Mouse (Mus musculus): ENCODE data around the gene Ccdc70. TPM values are rescaled to one million over a fixed set of nuclear protein-coding genes. Genes with fewer than 3 reads are reported as not detected.
"Not testable (repeated sequence)": the region's sequence is repeated elsewhere in the genome, so short reads cannot be mapped to it uniquely, and the experiment has no call there.

Gene Ccdc70
- not detected in 2 replicates for polyA plus RNA-seq (2015; fragmentation: Nextera tagmentation; extraction: Ambion mirVana)

GRCm38 (mm10) chr8:21969475-21969874, at the start of gene Ccdc70:
Gene Ccdc70, plus strand, starts transcription at chr8:21969775.
- Histone ChIP-seq H3K4me2 (replicated peaks) (no peak within 1 kb of the TSS), H3K4me1 (replicated peaks) (no peaks in the 10 kb centered on the region), H3K9ac (no peak within 1 kb of the TSS), H3K27me3 (replicated peaks) (no peaks in the 10 kb centered on the region), H3K36me3 (no peaks in the 10 kb centered on the region), H3K4me3 (replicated peaks) (no peak within 1 kb of the TSS), H3K9me3 (no peaks in the 10 kb centered on the region), H3K27ac (no peak within 1 kb of the TSS)
- no peak for ATAC-seq
- 76% methylated on average over 3 of the region's 3 CpGs for WGBS

- H3K4me3 ChIP-seq (replicated peaks); H3K4me2 ChIP-seq (replicated peaks); ATAC-seq; H3K27ac ChIP-seq; H3K36me3 ChIP-seq; H3K9ac ChIP-seq; H3K9me3 ChIP-seq; H3K4me1 ChIP-seq (replicated peaks); H3K27me3 ChIP-seq (replicated peaks): not testable (repeated sequence)
- WGBS, result 86% methylated on average over 3 of the region's 3 CpGs
Measured at GRCm38 (mm10) chr8:21930754-21931153, 38.8 kb upstream of the Ccdc70 start.

GRCm38 (mm10) chr8:21932610-21933009, 37.0 kb upstream of the Ccdc70 start, which contains the start of gene Defb15:
Gene Defb15, minus strand, starts transcription at chr8:21932710.
- Histone ChIP-seq H3K36me3 (no peaks in the 10 kb centered on the region), H3K27me3 (replicated peaks) (no peaks in the 10 kb centered on the region), H3K4me2 (replicated peaks) (no peak within 1 kb of the TSS), H3K4me3 (replicated peaks) (no peak within 1 kb of the TSS), H3K27ac (no peak within 1 kb of the TSS), H3K9me3 (no peaks in the 10 kb centered on the region), H3K9ac (no peak within 1 kb of the TSS), H3K4me1 (replicated peaks) (no peaks in the 10 kb centered on the region)
- 89% methylated on average over 6 of the region's 6 CpGs for WGBS
- ATAC-seq, result no peak

- H3K4me3 ChIP-seq (replicated peaks); H3K9ac ChIP-seq; H3K27ac ChIP-seq; H3K4me2 ChIP-seq (replicated peaks); H3K9me3 ChIP-seq; H3K27me3 ChIP-seq (replicated peaks); H3K4me1 ChIP-seq (replicated peaks); ATAC-seq; H3K36me3 ChIP-seq: not testable (repeated sequence)
- WGBS, result 86% methylated on average over 4 of the region's 4 CpGs
Measured at GRCm38 (mm10) chr8:21938052-21938451, 31.5 kb upstream of the Ccdc70 start, which contains the start of gene Defb35. Gene Defb35, plus strand, starts transcription at chr8:21938352.

GRCm38 (mm10) chr8:21946462-21946861, 23.1 kb upstream of the Ccdc70 start, which contains the start of gene Defb13:
Gene Defb13, plus strand, starts transcription at chr8:21946762.
- no peak within 1 kb of the TSS for H3K4me2 ChIP-seq (replicated peaks)
- 82% methylated on average over 6 of the region's 6 CpGs for WGBS
- no peak for ATAC-seq

GRCm38 (mm10) chr8:21947311-21948017, 22.1 kb upstream of the Ccdc70 start:
- 69% methylated on average over 9 of the region's 9 CpGs for WGBS
- Histone ChIP-seq H3K4me3 (replicated peaks) (no peak overlapping the region), H3K27ac (no peak overlapping the region), H3K4me2 (replicated peaks) (no peak overlapping the region), H3K36me3 (no peaks in the 10 kb centered on the region), H3K27me3 (replicated peaks) (no peaks in the 10 kb centered on the region), H3K9me3 (no peaks in the 10 kb centered on the region), H3K9ac (no peak overlapping the region), H3K4me1 (replicated peaks) (no peaks in the 10 kb centered on the region)
- ATAC-seq, result no peak

More at GRCm38 (mm10) chr8:21946462-21946861, 23.1 kb upstream of the Ccdc70 start, which contains the start of gene Defb13:
- Histone ChIP-seq H3K9ac (no peak within 1 kb of the TSS), H3K27ac (no peak within 1 kb of the TSS), H3K4me3 (replicated peaks) (no peak within 1 kb of the TSS), H3K27me3 (replicated peaks) (no peaks in the 10 kb centered on the region), H3K36me3 (no peaks in the 10 kb centered on the region), H3K9me3 (no peaks in the 10 kb centered on the region), H3K4me1 (replicated peaks) (no peaks in the 10 kb centered on the region)

GRCm38 (mm10) chr8:21955321-21955720, 14.3 kb upstream of the Ccdc70 start:
- Histone ChIP-seq H3K27me3 (replicated peaks) (no peaks in the 10 kb centered on the region), H3K4me2 (replicated peaks) (no peak overlapping the region), H3K4me1 (replicated peaks) (no peaks in the 10 kb centered on the region), H3K9ac (no peak overlapping the region), H3K9me3 (no peaks in the 10 kb centered on the region), H3K36me3 (no peaks in the 10 kb centered on the region), H3K4me3 (replicated peaks) (no peak overlapping the region), H3K27ac (no peak overlapping the region)
- WGBS, result 10% methylated on average over 9 of the region's 9 CpGs
- ATAC-seq, result no peak

- Histone ChIP-seq H3K36me3 (no peaks in the 10 kb centered on the region), H3K9me3 (no peaks in the 10 kb centered on the region), H3K4me2 (replicated peaks) (no peak overlapping the region), H3K9ac (no peak overlapping the region), H3K4me1 (replicated peaks) (no peaks in the 10 kb centered on the region), H3K27me3 (replicated peaks) (no peaks in the 10 kb centered on the region), H3K4me3 (replicated peaks) (no peak overlapping the region), H3K27ac (no peak overlapping the region)
- 90% methylated on average over 3 of the region's 3 CpGs for WGBS
- no peak for ATAC-seq
Measured at GRCm38 (mm10) chr8:21956336-21956735, 13.2 kb upstream of the Ccdc70 start.

GRCm38 (mm10) chr8:21958414-21958813, 11.2 kb upstream of the Ccdc70 start, which contains the start of gene Fam90a1a:
Gene Fam90a1a, plus strand, starts transcription at chr8:21958714.
- Histone ChIP-seq H3K4me1 (replicated peaks) (no peaks in the 10 kb centered on the region), H3K27me3 (replicated peaks) (no peaks in the 10 kb centered on the region), H3K36me3 (no peaks in the 10 kb centered on the region), H3K4me2 (replicated peaks) (no peak within 1 kb of the TSS), H3K9me3 (no peaks in the 10 kb centered on the region), H3K9ac (no peak within 1 kb of the TSS), H3K4me3 (replicated peaks) (no peak within 1 kb of the TSS), H3K27ac (no peak within 1 kb of the TSS)
- 88% methylated on average over 2 of the region's 2 CpGs for WGBS
- ATAC-seq, result no peak

- H3K4me3 ChIP-seq (replicated peaks), result no peak overlapping the region
- ATAC-seq, result no peak
- WGBS, result 79% methylated on average over 1 of the region's 1 CpGs
- no peak overlapping the region for H3K4me2 ChIP-seq (replicated peaks)
- no peak overlapping the region for H3K27ac ChIP-seq
- no peaks in the 10 kb centered on the region for H3K9me3 ChIP-seq
- H3K4me1 ChIP-seq (replicated peaks), result no peaks in the 10 kb centered on the region
- no peaks in the 10 kb centered on the region for H3K27me3 ChIP-seq (replicated peaks)
- no peaks in the 10 kb centered on the region for H3K36me3 ChIP-seq
- no peak overlapping the region for H3K9ac ChIP-seq
Measured at GRCm38 (mm10) chr8:21966646-21967045, 2.9 kb upstream of the Ccdc70 start.

- H3K9ac ChIP-seq, result no peak overlapping the region
- H3K4me2 ChIP-seq (replicated peaks), result no peak overlapping the region
- H3K4me3 ChIP-seq (replicated peaks), result no peak overlapping the region
- H3K27ac ChIP-seq, result no peak overlapping the region
- no peaks in the 10 kb centered on the region for H3K27me3 ChIP-seq (replicated peaks)
- no peaks in the 10 kb centered on the region for H3K9me3 ChIP-seq
- ATAC-seq, result no peak
- 68% methylated on average over 4 of the region's 4 CpGs for WGBS
- H3K4me1 ChIP-seq (replicated peaks), result no peaks in the 10 kb centered on the region
- H3K36me3 ChIP-seq, result no peaks in the 10 kb centered on the region
Measured at GRCm38 (mm10) chr8:21978193-21978592, 8.6 kb downstream of the Ccdc70 start.

GRCm38 (mm10) chr8:21981664-21982337, 12.2 kb downstream of the Ccdc70 start:
- Histone ChIP-seq H3K27ac (no peak overlapping the region), H3K4me3 (replicated peaks) (no peak overlapping the region), H3K36me3 (no peaks in the 10 kb centered on the region), H3K27me3 (replicated peaks) (no peaks in the 10 kb centered on the region), H3K4me2 (replicated peaks) (no peak overlapping the region), H3K9ac (no peak overlapping the region), H3K4me1 (replicated peaks) (no peaks in the 10 kb centered on the region), H3K9me3 (no peaks in the 10 kb centered on the region)
- no peak for ATAC-seq
- WGBS, result 60% methylated on average over 8 of the region's 8 CpGs

Measured in intestine, embryonic 15.5 days (tissue).